Mouse (Mus musculus): Measurements from ENCODE around the gene Stmnd1. TPM values are rescaled to one million over a fixed set of nuclear protein-coding genes. Genes with fewer than 3 reads are reported as not detected.
A peak's percentile ranks its signal among the peaks of the same experiment; 100 is the strongest.

Stmnd1 gene
- total and polyA plus RNA-seq, 2 experiments from 2014 or later = not detected

GRCm38 (mm10) chr13:46259526-46259925, 14.0 kb upstream of the Stmnd1 start:
- no peak overlapping the region for H3K4me3 ChIP-seq (ENCODE audit: low read depth, low read length)
- ATAC-seq (ENCODE audit: low FRiP score) = no peak
- 67% methylated on average over 4 of the region's 4 CpGs for WGBS
- no peak overlapping the region for H3K4me2 ChIP-seq (ENCODE audit: low read depth, low read length, poor library complexity, severe bottlenecking)
- TF ChIP-seq CTCF (IDR thresholded peaks at IDR 0.05) = no peak
- no peaks in the 10 kb centered on the region for H3K9me3 ChIP-seq (ENCODE audit: low read length)
- H3K4me1 ChIP-seq (ENCODE audit: insufficient read depth, low read length) = no peaks in the 10 kb centered on the region
- H3K27ac ChIP-seq (ENCODE audit: low read depth, low read length) = no peak overlapping the region
- no peaks in the 10 kb centered on the region for H3K27me3 ChIP-seq (ENCODE audit: insufficient read depth, low read length)
- no peak for DNase-seq (ENCODE audit: low spot score)
- H3K36me3 ChIP-seq (ENCODE audit: insufficient read depth, low read length) = no peaks in the 10 kb centered on the region
- H3K9ac ChIP-seq (replicated peaks; ENCODE audit: low read length, poor library complexity, severe bottlenecking) = no peak overlapping the region

- H3K27me3 ChIP-seq (ENCODE audit: insufficient read depth, low read length) = no peaks in the 10 kb centered on the region
- no peaks in the 10 kb centered on the region for H3K9me3 ChIP-seq (ENCODE audit: low read length)
- H3K4me2 ChIP-seq (ENCODE audit: low read depth, low read length, poor library complexity, severe bottlenecking) = no peak overlapping the region
- ATAC-seq (ENCODE audit: low FRiP score) (no peak), DNase-seq (ENCODE audit: low spot score) (no peak)
- H3K36me3 ChIP-seq (ENCODE audit: insufficient read depth, low read length) = no peaks in the 10 kb centered on the region
- no peak overlapping the region for H3K4me3 ChIP-seq (ENCODE audit: low read depth, low read length)
- no peak overlapping the region for H3K27ac ChIP-seq (ENCODE audit: low read depth, low read length)
- H3K9ac ChIP-seq (replicated peaks; ENCODE audit: low read length, poor library complexity, severe bottlenecking) = no peak overlapping the region
- WGBS = 67% methylated on average over 3 of the region's 3 CpGs
- TF ChIP-seq CTCF (IDR thresholded peaks at IDR 0.05) = no peak
- H3K4me1 ChIP-seq (ENCODE audit: insufficient read depth, low read length) = no peaks in the 10 kb centered on the region
These were observed 12.3 kb upstream of the Stmnd1 start for GRCm38 (mm10) chr13:46261244-46261643.

- Histone ChIP-seq H3K9ac (replicated peaks; ENCODE audit: low read length, poor library complexity, severe bottlenecking) (no peak overlapping the region), H3K9me3 (ENCODE audit: low read length) (no peaks in the 10 kb centered on the region), H3K36me3 (ENCODE audit: insufficient read depth, low read length) (no peaks in the 10 kb centered on the region), H3K27me3 (ENCODE audit: insufficient read depth, low read length) (no peaks in the 10 kb centered on the region), H3K4me2 (ENCODE audit: low read depth, low read length, poor library complexity, severe bottlenecking) (no peak overlapping the region), H3K4me1 (ENCODE audit: insufficient read depth, low read length) (no peaks in the 10 kb centered on the region), H3K4me3 (ENCODE audit: low read depth, low read length) (no peak overlapping the region), H3K27ac (ENCODE audit: low read depth, low read length) (no peak overlapping the region)
- no peak for TF ChIP-seq CTCF (IDR thresholded peaks at IDR 0.05)
- DNase-seq (ENCODE audit: low spot score) (no peak), ATAC-seq (ENCODE audit: low FRiP score) (no peak)
These were observed 5.7 kb upstream of the Stmnd1 start for GRCm38 (mm10) chr13:46267783-46268182.

- TF ChIP-seq CTCF (IDR thresholded peaks at IDR 0.05) = no peak
- DNase-seq (ENCODE audit: low spot score) (no peak), ATAC-seq (ENCODE audit: low FRiP score) (no peak)
- Histone ChIP-seq H3K4me1 (ENCODE audit: insufficient read depth, low read length) (0 out of 2 replicates have a peak, but pooled peaks cover 2% of the 10 kb centered on the region), H3K27ac (ENCODE audit: low read depth, low read length) (no peak overlapping the region), H3K36me3 (ENCODE audit: insufficient read depth, low read length) (no peaks in the 10 kb centered on the region), H3K4me3 (ENCODE audit: low read depth, low read length) (no peak overlapping the region), H3K9me3 (ENCODE audit: low read length) (no peaks in the 10 kb centered on the region), H3K4me2 (ENCODE audit: low read depth, low read length, poor library complexity, severe bottlenecking) (no peak overlapping the region), H3K27me3 (ENCODE audit: insufficient read depth, low read length) (no peaks in the 10 kb centered on the region), H3K9ac (replicated peaks; ENCODE audit: low read length, poor library complexity, severe bottlenecking) (no peak overlapping the region)
- 34% methylated on average over 3 of the region's 3 CpGs for WGBS
These were observed 5.2 kb upstream of the Stmnd1 start for GRCm38 (mm10) chr13:46268341-46268740.

- Histone ChIP-seq H3K36me3 (ENCODE audit: insufficient read depth, low read length) (no peaks in the 10 kb centered on the region), H3K27ac (ENCODE audit: low read depth, low read length) (no peak overlapping the region), H3K9ac (replicated peaks; ENCODE audit: low read length, poor library complexity, severe bottlenecking) (no peak overlapping the region), H3K4me3 (ENCODE audit: low read depth, low read length) (no peak overlapping the region), H3K9me3 (ENCODE audit: low read length) (no peaks in the 10 kb centered on the region), H3K4me2 (ENCODE audit: low read depth, low read length, poor library complexity, severe bottlenecking) (no peak overlapping the region), H3K4me1 (ENCODE audit: insufficient read depth, low read length) (peaks cover 6% of the 10 kb centered on the region; the same call in 1 of the 2 replicates), H3K27me3 (ENCODE audit: insufficient read depth, low read length) (no peaks in the 10 kb centered on the region)
- peak; percentile 62 for DNase-seq (ENCODE audit: low spot score)
- WGBS = 25% methylated on average over 7 of the region's 7 CpGs
- ATAC-seq (ENCODE audit: low FRiP score) = no peak
- no peak for TF ChIP-seq CTCF (IDR thresholded peaks at IDR 0.05)
These were observed 4.6 kb upstream of the Stmnd1 start for GRCm38 (mm10) chr13:46268815-46269445.

GRCm38 (mm10) chr13:46272811-46273452, 589 bp upstream of the Stmnd1 start:
- DNase-seq (ENCODE audit: low spot score) = no peak
- H3K4me2 ChIP-seq (ENCODE audit: low read depth, low read length, poor library complexity, severe bottlenecking) = peak overlapping the region; percentile 25

More at GRCm38 (mm10) chr13:46272811-46273452, 589 bp upstream of the Stmnd1 start:
- peaks cover 6% of the 10 kb centered on the region; the same call in 1 of the 2 replicates for H3K4me1 ChIP-seq (ENCODE audit: insufficient read depth, low read length)
- H3K27ac ChIP-seq (ENCODE audit: low read depth, low read length) = 0 out of 2 replicates have a peak overlapping the region, but pooled peaks have one; percentile 18
- no peak for TF ChIP-seq CTCF (IDR thresholded peaks at IDR 0.05)
- H3K4me3 ChIP-seq (ENCODE audit: low read depth, low read length) = no peak overlapping the region
- H3K9me3 ChIP-seq (ENCODE audit: low read length) = no peaks in the 10 kb centered on the region
- no peaks in the 10 kb centered on the region for H3K36me3 ChIP-seq (ENCODE audit: insufficient read depth, low read length)
- WGBS = 11% methylated on average over 17 of the region's 17 CpGs
- no peaks in the 10 kb centered on the region for H3K27me3 ChIP-seq (ENCODE audit: insufficient read depth, low read length)
- H3K9ac ChIP-seq (replicated peaks; ENCODE audit: low read length, poor library complexity, severe bottlenecking) = no peak overlapping the region
- no peak for ATAC-seq (ENCODE audit: low FRiP score)

Measured in midbrain, postnatal 0 days (tissue).